Mouse (Mus musculus): ENCODE data around the gene Zfp366.

DNA sequence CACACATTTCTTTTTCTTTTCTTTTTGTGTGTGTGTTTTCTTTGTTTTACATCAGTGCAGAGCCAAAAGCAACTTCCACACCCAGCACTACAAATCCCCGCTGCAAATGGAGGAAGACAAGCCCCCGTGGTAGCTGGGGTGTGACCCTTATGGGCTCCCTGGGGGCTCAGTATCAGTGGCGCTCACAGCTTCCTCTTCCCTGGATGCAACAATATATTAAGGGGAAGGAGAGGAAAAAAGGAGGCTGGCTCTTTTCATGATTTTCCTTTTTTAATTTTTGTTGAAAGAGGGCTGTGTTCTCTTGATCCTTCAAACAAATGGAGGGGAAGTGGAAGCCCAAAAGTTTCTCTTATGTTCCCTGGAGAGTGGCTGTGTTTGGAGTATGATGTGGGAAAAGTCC is 70.2 kb downstream of the Zfp366 start:
- TF ChIP-seq POLR2A (IDR thresholded peaks at IDR 0.05; ENCODE audit: insufficient read length, low read depth), result no peak
- no peak for TF ChIP-seq POLR2AphosphoS2 (IDR thresholded peaks at IDR 0.05; ENCODE audit: insufficient read length, low read depth)
- no peak for TF ChIP-seq USF1 (IDR thresholded peaks at IDR 0.05; ENCODE audit: low read depth)
- no peak for TF ChIP-seq TCF3 (IDR thresholded peaks at IDR 0.05; ENCODE audit: insufficient read length, low read depth)
- TF ChIP-seq E2F4 (IDR thresholded peaks at IDR 0.05; ENCODE audit: insufficient read depth), result no peak
- TF ChIP-seq CEBPB (IDR thresholded peaks at IDR 0.05; ENCODE audit: insufficient read depth, poor library complexity, severe bottlenecking), result no peak
- TF ChIP-seq MYOD1 (IDR thresholded peaks at IDR 0.05; ENCODE audit: control insufficient read depth in 1 of 3, insufficient read length in 2 of 3, low read depth in 2 of 3), result no peak
- TF ChIP-seq MYOG (IDR thresholded peaks at IDR 0.05; ENCODE audit: control insufficient read depth in 1 of 3, insufficient read depth in 1 of 3, insufficient read length in 2 of 3, low read depth in 2 of 3), result no peak
- TF ChIP-seq MAX (IDR thresholded peaks at IDR 0.05; ENCODE audit: low read depth), result no peak
- no peak for TF ChIP-seq TCF12 (IDR thresholded peaks at IDR 0.05; ENCODE audit: insufficient read depth, poor library complexity, severe bottlenecking)
- TF ChIP-seq SRF (IDR thresholded peaks at IDR 0.05; ENCODE audit: control insufficient read depth, insufficient read length, low read depth), result no peak
- no peak for TF ChIP-seq REST (IDR thresholded peaks at IDR 0.05; ENCODE audit: insufficient read depth, insufficient read length)
